Mouse (Mus musculus) myocyte (in vitro differentiated cells): ENCODE results near the gene Dnah2. TPM values are rescaled to one million over a fixed set of nuclear protein-coding genes. Genes with fewer than 3 reads are reported as not detected.

Experiments used
- H3K27me3 ChIP-seq: one replicate; pipeline ENCODE4 v1.6.1; 2011; ENCODE audit not compliant: control insufficient read depth, insufficient read depth, insufficient read length
- H3K36me3 ChIP-seq: one replicate; pipeline ENCODE4 v1.6.1; 2011; ENCODE audit not compliant: control insufficient read depth, insufficient read depth
- H3K4me2 ChIP-seq: one replicate; pipeline ENCODE4 v1.6.1; 2011; ENCODE audit warnings: low read depth, control low read depth
- H3K4me3 ChIP-seq: one replicate; pipeline ENCODE4 v1.5.1; 2011; ENCODE audit warnings: mild to moderate bottlenecking, control low read depth, moderate library complexity
- H3K79me2 ChIP-seq: one replicate; pipeline ENCODE4 v1.6.1; 2011; ENCODE audit not compliant: control insufficient read depth, insufficient read depth
- H3ac ChIP-seq: one replicate; pipeline ENCODE4 v1.6.1; 2011; ENCODE audit not compliant: control insufficient read depth, insufficient read length
- CEBPB ChIP-seq: IDR thresholded peaks from 2 replicates; pipeline ENCODE4 v1.6.1; 2011; ENCODE audit warnings: mild to moderate bottlenecking, moderate library complexity; ENCODE audit not compliant: poor library complexity, insufficient read depth, severe bottlenecking
- E2F4 ChIP-seq: IDR thresholded peaks from one replicate; pipeline ENCODE4 v1.6.1; 2011; ENCODE audit warnings: mild to moderate bottlenecking, control low read depth, moderate library complexity; ENCODE audit not compliant: insufficient read depth
- MAX ChIP-seq: IDR thresholded peaks from one replicate; pipeline ENCODE4 v1.6.1; 2011; ENCODE audit warnings: low read depth, mild to moderate bottlenecking, control low read depth
- MYOD1 ChIP-seq, 3 experiments: IDR thresholded peaks; one replicate each; pipeline ENCODE4 v1.6.1; 2011; ENCODE audit warnings: control low read depth in 2 of 3, low read depth in 2 of 3, mild to moderate bottlenecking in 2 of 3, moderate library complexity in 1 of 3; ENCODE audit not compliant: insufficient read length in 2 of 3, control insufficient read depth in 1 of 3
- MYOG ChIP-seq, 3 experiments: IDR thresholded peaks; one replicate each; pipeline ENCODE4 v1.6.1; 2011; ENCODE audit warnings: control low read depth in 2 of 3, low read depth in 2 of 3, mild to moderate bottlenecking in 2 of 3; ENCODE audit not compliant: insufficient read length in 2 of 3, control insufficient read depth in 1 of 3, insufficient read depth in 1 of 3
- POLR2A ChIP-seq: IDR thresholded peaks from one replicate; pipeline ENCODE4 v1.6.1; 2011; ENCODE audit warnings: low read depth, mild to moderate bottlenecking, control low read depth, moderate library complexity; ENCODE audit not compliant: insufficient read length
- POLR2AphosphoS2 ChIP-seq: IDR thresholded peaks from one replicate; pipeline ENCODE4 v1.6.1; 2011; ENCODE audit warnings: low read depth, control low read depth; ENCODE audit not compliant: insufficient read length
- REST ChIP-seq: IDR thresholded peaks from one replicate; pipeline ENCODE4 v1.6.1; 2011; ENCODE audit warnings: mild to moderate bottlenecking, control low read depth, moderate library complexity; ENCODE audit not compliant: insufficient read depth, insufficient read length
- SRF ChIP-seq: IDR thresholded peaks from one replicate; pipeline ENCODE4 v1.6.1; 2011; ENCODE audit warnings: low read depth; ENCODE audit not compliant: control insufficient read depth, insufficient read length
- TCF12 ChIP-seq: IDR thresholded peaks from one replicate; pipeline ENCODE4 v1.6.1; 2011; ENCODE audit warnings: mild to moderate bottlenecking, control low read depth; ENCODE audit not compliant: poor library complexity, insufficient read depth, severe bottlenecking
- TCF3 ChIP-seq: IDR thresholded peaks from one replicate; pipeline ENCODE4 v1.6.1; 2011; ENCODE audit warnings: low read depth, control low read depth; ENCODE audit not compliant: insufficient read length
- USF1 ChIP-seq: IDR thresholded peaks from one replicate; pipeline ENCODE4 v1.6.1; 2011; ENCODE audit warnings: low read depth, mild to moderate bottlenecking, control low read depth, moderate library complexity
- polyA plus RNA-seq: library from polyadenylated mRNA; unstranded; fragments of >200 nt; fragmentation: generic; extraction: Trizol; gene quantifications from one replicate; pipeline ENCODE4 v1.2.1, GENCODE M21; 2012; ENCODE audit warnings: missing spikeins

Gene Dnah2
- polyA plus RNA-seq: 0.24 TPM

DNA sequence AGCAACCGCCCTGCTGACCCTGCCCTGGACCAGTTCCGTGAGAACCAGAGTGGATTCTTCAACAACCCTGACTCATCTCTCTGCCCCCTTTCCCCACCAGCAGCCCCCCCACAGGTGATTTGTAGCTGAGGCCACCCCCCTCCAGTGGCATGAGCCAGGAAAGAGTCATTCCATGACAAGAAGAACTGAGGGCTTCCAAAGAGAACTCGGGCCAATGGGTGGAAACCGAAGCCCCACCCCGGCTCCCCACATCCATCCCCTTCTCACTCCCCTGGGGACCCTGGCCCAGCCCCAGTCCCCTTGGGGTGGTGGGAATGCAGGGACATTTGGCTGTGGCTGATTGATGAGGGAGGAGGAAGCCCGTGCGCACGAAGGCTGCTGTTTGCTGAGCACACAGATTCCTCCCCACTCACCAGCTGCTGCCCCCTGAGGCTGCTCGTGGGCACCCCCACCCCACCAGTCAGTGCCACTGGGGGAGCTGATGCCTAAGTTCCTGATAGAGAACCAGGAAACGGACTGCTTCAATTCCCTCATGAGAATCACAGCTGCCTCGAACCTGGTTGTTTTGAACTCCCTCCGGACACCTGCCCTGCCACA lies at the start of gene Dnah2:
Dnah2 (minus strand) TSS at position 51 of the 597 bp plus-strand sequence.
- Histone ChIP-seq H3K79me2 (no peaks in the 10 kb centered on the region), H3ac (no peak within 1 kb of the TSS), H3K36me3 (no peaks in the 10 kb centered on the region), H3K27me3 (no peaks in the 10 kb centered on the region), H3K4me2 (no peak within 1 kb of the TSS), H3K4me3 (no peak within 1 kb of the TSS)
- TF ChIP-seq POLR2A (no peak), USF1 (no peak), MYOG (IDR thresholded peaks at IDR 0.05; ENCODE audit: control insufficient read depth in 1 of 3, insufficient read depth in 1 of 3, insufficient read length in 2 of 3, low read depth in 2 of 3) (peak in 1 of 3 experiments; percentile 8)

DNA sequence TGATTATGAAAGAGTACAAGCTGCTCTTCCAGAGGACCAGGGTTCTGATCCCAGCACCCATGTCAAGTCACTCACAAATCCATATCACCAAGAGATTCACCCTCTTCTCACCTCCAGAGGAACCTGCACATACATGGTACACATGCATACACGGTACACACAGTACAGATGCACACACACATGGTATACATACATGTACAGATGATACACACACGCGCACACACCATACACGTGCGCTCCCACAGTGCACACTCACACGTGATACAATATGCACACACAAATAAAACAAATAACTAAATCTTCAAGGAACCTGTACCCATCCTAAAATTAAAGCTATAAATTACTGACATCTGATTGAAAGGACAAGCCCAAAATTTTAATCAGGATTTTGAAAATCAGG lies 45.9 kb upstream of the Dnah2 start:
- Histone ChIP-seq H3K4me2 (no peak overlapping the region), H3ac (no peak overlapping the region), H3K36me3 (peaks cover 4% of the 10 kb centered on the region), H3K4me3 (no peak overlapping the region), H3K79me2 (no peaks in the 10 kb centered on the region), H3K27me3 (no peaks in the 10 kb centered on the region)
- TF ChIP-seq POLR2AphosphoS2 (peak; percentile 67), SRF (no peak), REST (no peak), MAX (no peak), E2F4 (no peak), TCF12 (no peak), MYOG (IDR thresholded peaks at IDR 0.05; ENCODE audit: control insufficient read depth in 1 of 3, insufficient read depth in 1 of 3, insufficient read length in 2 of 3, low read depth in 2 of 3) (no peak)

DNA sequence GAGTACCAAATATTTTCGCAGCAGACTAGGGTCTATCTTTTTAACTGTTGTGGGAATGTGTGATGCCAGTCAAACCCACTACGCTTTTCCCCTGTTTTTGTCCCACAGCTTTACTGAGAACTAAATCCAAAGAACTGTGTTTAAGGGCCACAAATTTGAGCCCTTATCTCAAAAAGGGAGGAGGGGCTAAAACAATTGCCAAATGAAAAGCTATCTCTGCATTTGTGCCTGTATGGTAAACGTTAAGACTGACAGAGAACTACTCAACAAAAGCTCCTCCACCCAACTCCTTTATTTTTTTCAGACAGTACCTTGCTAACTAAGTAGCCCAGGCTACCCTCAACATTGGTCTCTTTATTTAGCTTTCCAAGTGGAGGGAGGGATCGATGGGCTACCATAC lies 43.9 kb upstream of the Dnah2 start:
- Histone ChIP-seq H3K79me2 (no peaks in the 10 kb centered on the region), H3ac (no peak overlapping the region), H3K4me2 (no peak overlapping the region), H3K4me3 (no peak overlapping the region), H3K36me3 (peaks cover 13% of the 10 kb centered on the region), H3K27me3 (no peaks in the 10 kb centered on the region)
- TF ChIP-seq MYOG (IDR thresholded peaks at IDR 0.05; ENCODE audit: control insufficient read depth in 1 of 3, insufficient read depth in 1 of 3, insufficient read length in 2 of 3, low read depth in 2 of 3) (no peak), POLR2A (no peak), TCF12 (no peak), SRF (no peak), REST (no peak), MAX (no peak), USF1 (no peak), MYOD1 (IDR thresholded peaks at IDR 0.05; ENCODE audit: control insufficient read depth in 1 of 3, insufficient read length in 2 of 3, low read depth in 2 of 3) (no peak), CEBPB (no peak), POLR2AphosphoS2 (no peak), TCF3 (no peak), E2F4 (no peak)

- no peaks in the 10 kb centered on the region for H3K79me2 ChIP-seq
- no peak overlapping the region for H3ac ChIP-seq
- H3K4me2 ChIP-seq: peak overlapping the region; percentile 24
- no peak for TF ChIP-seq E2F4
- peak in 1 of 3 experiments; percentile 16 for TF ChIP-seq MYOD1 (IDR thresholded peaks at IDR 0.05; ENCODE audit: control insufficient read depth in 1 of 3, insufficient read length in 2 of 3, low read depth in 2 of 3)
- no peaks in the 10 kb centered on the region for H3K27me3 ChIP-seq
- peaks cover 13% of the 10 kb centered on the region for H3K36me3 ChIP-seq
- H3K4me3 ChIP-seq: no peak overlapping the region
These were observed 43.2 kb upstream of the Dnah2 start for GRCm38 (mm10) chr11:69591899-69592637.

- Histone ChIP-seq H3K27me3 (no peaks in the 10 kb centered on the region), H3K4me3 (no peak overlapping the region), H3K36me3 (peaks cover 13% of the 10 kb centered on the region), H3ac (no peak overlapping the region), H3K79me2 (peaks cover under 1% of the 10 kb centered on the region), H3K4me2 (peak overlapping the region; percentile 24)
- TF ChIP-seq MYOG (IDR thresholded peaks at IDR 0.05; ENCODE audit: control insufficient read depth in 1 of 3, insufficient read depth in 1 of 3, insufficient read length in 2 of 3, low read depth in 2 of 3) (no peak), E2F4 (no peak), MYOD1 (IDR thresholded peaks at IDR 0.05; ENCODE audit: control insufficient read depth in 1 of 3, insufficient read length in 2 of 3, low read depth in 2 of 3) (no peak), REST (no peak), TCF3 (no peak), POLR2AphosphoS2 (no peak), CEBPB (no peak), TCF12 (no peak), USF1 (no peak), POLR2A (no peak), SRF (no peak), MAX (no peak)
These were observed 42.5 kb upstream of the Dnah2 start for GRCm38 (mm10) chr11:69591424-69591823.
